Mouse (Mus musculus): ENCODE data around the gene Slc6a18.

DNA sequence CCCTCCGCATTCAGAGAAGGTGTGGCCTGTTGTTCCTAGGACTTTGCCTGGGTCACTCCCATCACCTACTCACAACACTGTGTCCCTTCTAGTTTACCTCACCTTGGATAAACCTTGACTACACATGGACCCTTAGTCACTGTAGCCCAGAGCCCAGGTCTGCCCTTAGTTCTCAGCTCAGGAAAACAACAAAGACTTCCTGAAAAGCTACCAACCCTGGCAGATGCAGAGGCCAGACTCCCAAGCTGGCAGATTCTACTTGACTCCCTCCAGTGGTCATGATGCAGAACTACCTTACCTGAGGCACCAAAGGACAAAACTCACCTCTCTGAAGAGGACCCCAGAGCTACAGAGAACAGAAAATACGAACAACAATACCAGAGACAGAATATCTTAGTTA, 36.2 kb upstream of the Slc6a18 start:
- TF ChIP-seq CTCF (IDR thresholded peaks at IDR 0.05; ENCODE audit: control insufficient read depth, insufficient read depth, insufficient read length) (no peak), USF1 (IDR thresholded peaks at IDR 0.05; ENCODE audit: low read depth) (no peak), FOSL1 (IDR thresholded peaks at IDR 0.05; ENCODE audit: insufficient read depth, low read length, poor library complexity, severe bottlenecking) (no peak), MAX (IDR thresholded peaks at IDR 0.05) (no peak), MYOD1 (IDR thresholded peaks at IDR 0.05; ENCODE audit: control insufficient read depth, insufficient read length, low read depth) (no peak), CEBPB (IDR thresholded peaks at IDR 0.05; ENCODE audit: low read depth) (no peak), MYOG (IDR thresholded peaks at IDR 0.05; ENCODE audit: control insufficient read depth, extremely low read depth, insufficient read length) (no peak)

Measured in C2C12 (cell line).